Mouse (Mus musculus) erythroblast, adult 5-6 weeks (primary cell): ENCODE data around the gene Lima1. TPM values are rescaled to one million over a fixed set of nuclear protein-coding genes. Genes with fewer than 3 reads are reported as not detected.
"Not testable (repeated sequence)": the region's sequence is repeated elsewhere in the genome, so short reads cannot be mapped to it uniquely, and the experiment has no call there.

ENCODE experiments used
- ATAC-seq: replicated peaks from 2 replicates; pipeline ENCODE4 v1.8.0; 2016; ENCODE audit warnings: moderate number of reproducible peaks, mild to moderate bottlenecking, moderate TSS enrichment, inconsistent platforms; ENCODE audit not compliant: poor library complexity, low FRiP score, severe bottlenecking
- total RNA-seq, 2 experiments: library from RNA; stranded (forward) in 1 of 2; stranded (reverse) in 1 of 2; fragments of 150-400 nt in 1 of 2; fragments of 200-764, 138-1000 nt in 1 of 2; gene quantifications; 2 replicates each; pipeline versions ENCODE4 v1.2.3 to v1.2.4; 2015 to 2017; ENCODE audit warnings: low replicate concordance in 2 of 2

The Lima1 gene
- total RNA-seq, 2 experiments from 2014 or later, result 2.8 to 2.9 TPM

DNA sequence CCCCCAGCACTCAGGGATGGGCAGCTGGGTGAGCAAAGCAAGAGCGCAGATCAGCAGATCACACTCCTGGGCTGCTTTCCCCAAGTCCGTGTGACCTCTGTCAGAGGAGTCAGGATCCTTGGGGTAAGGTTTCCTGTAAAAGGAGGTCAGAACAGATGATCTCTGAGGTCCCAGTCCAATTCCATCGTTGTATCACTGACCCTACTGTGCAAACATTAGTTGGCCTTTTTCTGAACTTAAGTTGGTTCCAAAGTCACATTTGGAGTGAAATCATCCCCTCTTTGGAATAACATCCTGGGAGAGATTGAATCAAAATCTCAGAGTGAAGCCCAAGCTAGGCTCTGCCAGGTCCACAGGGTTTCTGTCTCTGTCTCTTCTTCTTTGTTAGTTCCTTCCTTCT, 31.4 kb downstream of the Lima1 start:
- no peak for ATAC-seq

GRCm38 (mm10) chr15:99839910-99840309, 35.3 kb downstream of the Lima1 start:
- ATAC-seq, result no peak

GRCm38 (mm10) chr15:99839165-99839840, 36.0 kb downstream of the Lima1 start:
- no peak for ATAC-seq

DNA sequence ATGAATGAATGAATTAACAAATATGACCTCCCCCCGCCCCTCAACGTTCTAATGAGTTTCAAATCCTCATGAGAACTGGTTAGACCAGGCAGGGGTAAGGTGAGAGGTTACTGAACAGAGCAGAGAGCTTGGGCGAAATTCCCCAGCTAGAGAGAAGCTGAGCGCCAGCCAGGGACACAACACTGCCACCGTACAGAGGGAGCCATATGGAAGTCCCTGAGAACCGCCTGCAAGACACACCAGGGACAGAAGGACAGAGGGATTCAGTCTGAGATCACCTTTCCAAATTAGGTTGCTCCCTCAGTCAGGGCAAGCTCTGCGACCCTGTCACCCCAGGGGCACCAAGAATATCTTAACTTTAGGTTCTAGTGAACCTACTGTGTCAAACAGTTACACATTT, 37.7 kb downstream of the Lima1 start:
- ATAC-seq, result no peak

DNA sequence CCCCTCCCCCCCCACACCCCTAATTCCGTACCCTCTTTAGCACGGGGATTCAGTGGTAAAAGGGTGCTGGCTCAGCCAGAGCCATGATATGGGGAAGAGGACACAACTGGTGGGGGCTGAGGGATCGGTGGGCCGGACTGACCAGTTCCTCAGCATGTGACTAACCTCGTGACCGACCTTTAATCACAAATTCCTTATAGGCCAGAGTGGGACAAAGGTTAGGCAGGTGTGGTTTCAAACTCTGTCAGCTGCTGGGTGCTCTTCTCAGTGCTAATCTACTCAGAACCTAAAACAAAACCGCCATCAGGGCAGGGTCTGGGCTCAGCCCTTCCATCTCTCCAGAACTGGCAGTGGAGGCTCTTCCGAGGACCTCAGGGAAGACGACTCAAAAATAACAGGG, 40.1 kb downstream of the Lima1 start:
- no peak for ATAC-seq

DNA sequence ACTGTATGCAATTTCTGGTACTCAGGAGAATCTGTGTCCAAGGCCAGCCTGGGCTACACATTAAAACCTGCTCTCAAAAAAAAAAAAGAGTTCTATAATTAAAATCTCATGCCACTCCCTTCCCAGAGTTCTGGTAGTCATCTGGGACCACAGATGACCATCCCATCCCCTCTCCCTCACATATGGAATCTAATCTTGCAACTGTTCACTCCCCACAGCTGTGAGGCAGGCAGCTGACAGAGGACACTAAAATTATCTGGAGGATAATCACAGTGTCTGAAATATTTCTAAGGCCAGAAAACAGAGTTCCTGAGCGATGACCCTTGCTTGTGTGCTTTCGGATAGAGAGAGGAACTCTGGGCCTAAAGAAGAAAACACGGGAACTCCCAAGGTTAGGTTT, 40.6 kb downstream of the Lima1 start:
- no peak for ATAC-seq

DNA sequence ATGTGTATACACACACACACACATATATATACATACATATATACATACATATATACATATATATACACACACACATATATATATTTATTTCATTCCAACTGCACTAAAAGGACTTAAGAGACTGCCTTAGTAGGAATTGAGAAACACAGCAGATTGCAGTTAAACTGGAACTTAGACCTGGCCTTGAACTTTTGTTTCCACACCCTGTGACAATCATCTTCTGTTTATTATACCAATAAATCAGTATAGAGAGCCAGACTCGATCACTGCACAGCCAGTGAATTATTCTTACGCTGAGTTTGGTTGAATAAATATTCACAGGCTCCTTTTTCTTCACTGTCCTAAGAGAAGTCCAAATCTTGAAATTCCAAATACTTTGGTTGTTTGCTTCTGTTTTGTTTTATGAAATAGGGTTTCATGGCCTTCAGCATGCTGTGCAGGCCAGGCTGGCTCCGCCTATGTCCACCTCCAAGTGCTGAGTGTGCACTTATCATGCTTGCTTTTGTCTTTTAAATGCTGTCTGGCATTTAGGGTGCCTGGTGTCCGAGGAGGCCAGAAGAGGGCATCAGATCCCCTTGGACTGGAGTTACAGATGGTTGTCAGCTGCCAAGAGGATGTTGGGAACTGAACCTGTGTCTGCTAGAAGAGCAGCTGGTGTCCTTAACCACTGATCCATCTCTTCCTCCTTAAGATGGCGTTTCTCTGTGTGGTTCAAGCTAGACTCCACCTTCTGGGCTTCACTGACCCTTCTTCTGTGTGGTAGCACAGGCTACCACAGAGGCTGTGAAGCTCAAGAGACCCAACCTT, 41.4 kb downstream of the Lima1 start:
- no peak for ATAC-seq

- no peak for ATAC-seq
Observed at GRCm38 (mm10) chr15:99831535-99831934, 43.7 kb downstream of the Lima1 start.

GRCm38 (mm10) chr15:99828061-99828460, 47.2 kb downstream of the Lima1 start:
- no peak for ATAC-seq

DNA sequence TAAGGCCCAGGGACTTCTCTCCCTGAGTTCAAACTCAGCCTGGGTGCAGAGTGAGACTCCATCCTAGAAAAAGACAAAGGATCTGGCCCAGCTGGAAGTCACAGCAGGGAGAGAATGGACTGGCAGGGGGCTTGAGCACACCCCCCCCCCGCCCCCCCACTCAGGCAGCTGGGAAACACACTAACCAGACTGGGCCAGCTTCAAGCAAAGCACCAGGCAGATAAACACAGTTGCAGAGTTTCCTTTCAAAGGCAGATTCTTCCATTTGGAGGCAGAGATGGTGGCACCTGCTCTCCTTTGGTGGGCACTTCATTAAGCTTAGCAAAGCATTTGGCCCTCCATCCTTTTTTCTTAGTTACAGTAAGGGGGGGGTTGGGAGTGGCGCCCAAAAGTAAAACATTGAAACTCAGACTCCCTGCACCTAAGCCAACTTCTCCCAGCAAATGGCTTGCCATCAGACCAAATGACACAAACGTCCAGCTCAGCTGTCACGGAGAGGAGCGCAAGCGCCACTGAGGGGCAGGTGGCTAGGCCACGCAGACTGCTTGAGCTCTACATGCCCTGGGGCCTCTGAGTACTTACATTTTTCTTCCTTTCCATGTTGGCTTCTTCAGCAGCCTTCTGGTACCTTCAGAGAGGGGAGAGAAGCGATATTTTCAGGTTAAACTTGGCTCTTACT, 48.9 kb downstream of the Lima1 start:
- ATAC-seq, result no peak

DNA sequence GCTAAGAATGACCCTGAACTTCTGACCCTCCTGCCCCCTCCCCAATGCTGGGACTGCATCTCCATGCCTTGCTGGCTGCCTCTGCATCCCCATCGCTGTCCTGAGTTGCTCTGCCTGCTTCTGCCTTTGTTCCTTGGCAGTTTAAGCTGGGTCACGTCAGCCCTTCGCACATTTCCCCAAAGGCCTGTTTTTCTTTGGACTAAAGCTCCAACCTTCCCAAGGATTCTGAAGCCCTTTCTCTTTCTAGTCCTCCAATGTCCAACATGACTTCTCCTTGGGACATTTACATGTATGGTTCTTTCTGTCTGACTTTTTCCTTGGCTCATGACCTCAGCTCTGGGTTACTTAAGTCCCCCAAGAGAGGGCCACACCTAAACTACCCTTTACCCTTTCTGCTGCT, 50.0 kb downstream of the Lima1 start:
- ATAC-seq, result no peak

DNA sequence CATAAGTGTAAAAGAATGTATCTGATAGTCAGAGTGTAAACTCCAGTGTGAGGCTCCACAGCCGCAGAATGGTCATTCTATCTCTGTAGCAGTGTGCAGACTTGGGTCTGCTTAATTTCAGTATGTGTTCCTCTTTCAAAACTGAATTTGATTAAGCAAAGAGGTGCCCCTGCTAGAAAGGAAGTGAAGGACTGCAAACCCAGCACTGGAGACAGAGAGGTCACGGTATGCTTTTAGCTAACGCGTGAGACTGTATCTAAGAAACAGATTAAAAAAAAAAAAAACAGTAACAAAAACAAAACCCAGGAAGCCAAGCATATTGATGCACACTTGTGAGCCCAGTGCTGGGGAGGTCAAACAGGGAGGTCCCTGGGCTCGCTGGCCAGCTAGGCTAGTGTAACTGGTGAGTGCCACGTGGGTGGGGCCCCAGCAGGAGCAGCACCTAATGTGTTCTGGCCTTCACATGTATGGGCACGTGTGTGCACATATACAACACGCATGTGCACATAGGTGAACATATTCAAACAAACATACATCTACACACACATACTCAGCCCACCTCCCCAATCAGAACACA, 51.8 kb downstream of the Lima1 start:
- no peak for ATAC-seq

- not testable (repeated sequence) for ATAC-seq
Observed at GRCm38 (mm10) chr15:99822501-99822900, 52.8 kb downstream of the Lima1 start.

DNA sequence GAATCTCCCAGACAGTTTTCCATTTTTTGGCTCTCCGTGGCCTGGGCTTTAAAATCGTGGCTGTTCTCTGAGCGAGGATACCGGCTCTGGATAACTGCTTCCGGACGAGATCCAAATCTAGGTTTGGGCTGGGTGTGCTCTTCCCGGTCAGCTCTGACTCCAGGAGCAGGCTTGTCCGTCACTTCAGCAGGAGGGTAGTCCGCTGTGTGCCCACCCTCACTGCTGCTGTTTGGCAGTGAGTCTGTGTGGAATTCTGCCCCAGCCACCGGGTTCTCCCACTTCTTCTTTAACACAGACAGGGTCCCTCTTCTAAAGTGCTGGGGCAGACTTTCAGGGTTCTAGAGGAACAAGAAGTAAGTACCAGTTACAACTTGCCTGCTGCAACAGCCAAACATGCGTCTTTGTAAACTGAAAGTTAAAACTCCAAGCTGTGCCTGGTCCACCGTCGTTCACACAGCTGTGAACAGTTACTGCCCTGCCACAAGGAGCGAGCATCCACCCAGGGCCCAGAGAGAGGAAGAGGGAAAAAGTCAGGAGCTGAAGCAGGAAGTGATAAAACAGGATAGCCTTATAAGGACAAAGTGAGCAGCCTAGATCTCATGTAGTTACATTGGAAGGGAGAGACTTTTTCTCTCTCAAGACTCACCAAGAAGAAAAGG, 55.5 kb downstream of the Lima1 start:
- no peak for ATAC-seq

DNA sequence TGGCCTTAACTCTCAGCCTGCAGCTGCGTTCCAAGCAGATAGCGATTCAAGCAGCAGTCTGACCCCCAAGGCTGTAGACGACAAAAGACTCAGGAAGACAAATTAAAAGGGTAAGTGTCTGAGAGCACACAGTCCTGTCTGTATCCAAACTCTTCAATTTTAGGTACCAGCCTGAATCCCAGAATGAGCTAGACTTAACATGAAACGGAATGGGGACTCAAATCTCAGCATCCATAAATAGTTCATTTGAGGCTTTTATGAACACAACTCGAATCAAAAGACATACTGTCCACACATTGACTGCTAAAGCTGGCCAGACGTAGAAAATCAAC, 56.2 kb downstream of the Lima1 start:
- no peak for ATAC-seq

DNA sequence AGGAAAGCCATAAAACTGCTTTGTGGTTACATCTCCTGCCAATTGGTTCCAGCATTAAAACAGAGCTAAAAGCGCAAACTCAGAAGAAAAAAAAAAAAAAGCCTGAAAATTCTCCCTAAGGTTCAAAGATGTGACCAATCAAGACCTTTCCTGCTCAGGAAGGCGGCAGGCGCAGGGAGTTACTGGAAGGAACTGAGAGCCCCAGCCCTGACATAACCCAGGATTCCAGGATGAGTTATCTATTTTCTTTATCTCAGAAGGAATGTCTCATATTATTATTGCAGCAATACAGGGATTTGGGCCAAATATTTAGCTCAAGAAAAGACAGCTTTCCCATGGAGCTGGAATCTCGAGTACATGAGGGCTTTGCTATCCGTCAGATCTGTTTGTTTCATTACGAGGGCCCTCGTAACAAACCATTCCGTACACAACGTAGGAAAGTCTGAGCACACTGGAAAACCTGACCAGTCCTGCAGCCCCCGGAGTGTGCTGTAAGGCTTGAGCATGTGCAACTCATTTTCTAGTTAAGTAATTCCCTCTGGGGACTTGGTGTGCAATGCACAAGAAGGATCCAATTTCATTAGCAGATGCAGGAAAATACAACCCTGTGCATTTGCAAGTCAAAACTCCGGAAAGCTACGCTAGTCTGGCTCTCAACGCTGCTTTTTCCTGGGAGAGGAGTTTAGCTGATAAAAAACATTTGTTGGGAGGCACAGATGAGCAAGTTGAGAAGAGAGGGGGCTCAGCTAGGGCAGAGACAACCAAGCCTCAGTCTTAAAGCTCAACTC, 56.7 kb downstream of the Lima1 start:
- no peak for ATAC-seq

DNA sequence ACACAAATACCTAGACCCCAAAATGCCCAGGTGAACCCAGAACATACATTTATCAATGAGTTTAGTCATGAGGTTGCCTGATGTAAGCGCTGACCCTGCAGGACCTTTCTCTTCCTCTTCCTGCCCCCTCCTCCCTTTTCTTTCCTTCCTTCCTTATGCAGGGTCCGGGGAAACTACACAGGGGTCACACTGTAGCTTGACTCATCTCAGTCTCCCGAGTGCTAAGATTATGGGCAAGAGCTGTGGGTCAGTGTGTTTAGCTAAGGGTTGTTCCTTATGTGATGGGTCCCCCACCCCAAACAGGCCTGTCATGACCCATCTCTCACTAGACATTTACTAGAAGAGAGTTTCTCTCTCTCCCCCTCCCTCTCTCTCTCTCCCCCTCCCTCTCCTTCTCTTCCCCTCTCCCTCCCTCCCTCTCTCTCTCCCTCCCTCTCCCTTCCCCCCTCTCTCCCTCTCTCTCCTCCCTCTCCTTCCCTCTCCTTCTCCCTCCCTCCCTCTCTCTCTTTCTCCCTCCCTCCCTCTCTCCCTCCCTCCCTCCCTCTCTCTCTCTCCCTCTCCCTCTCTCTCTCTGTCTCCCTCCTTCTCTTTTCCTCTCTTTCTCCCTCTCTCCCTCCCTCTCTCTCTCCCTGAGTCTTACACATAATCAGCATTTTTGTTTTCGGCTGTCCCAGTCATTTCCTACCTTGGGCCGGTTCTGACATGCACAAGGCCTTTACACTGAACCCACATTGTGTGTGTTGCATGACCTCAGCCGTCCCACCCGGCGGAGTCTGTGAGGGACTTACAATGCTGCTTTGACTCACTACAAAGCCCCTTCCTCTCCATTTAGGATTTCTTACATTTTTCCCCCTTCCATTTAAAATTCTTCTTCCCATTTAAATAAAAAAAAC, 57.7 kb downstream of the Lima1 start:
- ATAC-seq, result no peak

- ATAC-seq, result no peak; the same call in 1 of the 2 replicates
Observed at GRCm38 (mm10) chr15:99815999-99816398, 59.3 kb downstream of the Lima1 start.
